Mouse (Mus musculus): ENCODE measurements around the gene Sgip1.

Gene Sgip1

GRCm38 (mm10) chr4:102840062-102840798, 99.1 kb downstream of the Sgip1 start:
- DNase-seq (ENCODE audit: low spot score in 2 of 2) = no peak

- no peak for DNase-seq (ENCODE audit: low spot score in 2 of 2)
Measured at GRCm38 (mm10) chr4:102840956-102841729, 100.0 kb downstream of the Sgip1 start.

GRCm38 (mm10) chr4:102850498-102850897, 109.4 kb downstream of the Sgip1 start:
- DNase-seq (ENCODE audit: low spot score in 2 of 2) = no peak

- DNase-seq (ENCODE audit: low spot score in 2 of 2) = no peak
Measured at GRCm38 (mm10) chr4:102851161-102851560, 110.1 kb downstream of the Sgip1 start.

GRCm38 (mm10) chr4:102852290-102852689, 111.2 kb downstream of the Sgip1 start:
- no peak for DNase-seq (ENCODE audit: low spot score in 2 of 2)

- DNase-seq (ENCODE audit: low spot score in 2 of 2) = no peak
Measured at GRCm38 (mm10) chr4:102852808-102853207, 111.7 kb downstream of the Sgip1 start.

- DNase-seq (ENCODE audit: low spot score in 2 of 2) = no peak
Measured at GRCm38 (mm10) chr4:102853330-102854022, 112.4 kb downstream of the Sgip1 start.

- no peak for DNase-seq (ENCODE audit: low spot score in 2 of 2)
Measured at GRCm38 (mm10) chr4:102854928-102855892, 114.1 kb downstream of the Sgip1 start.

- DNase-seq (ENCODE audit: low spot score in 2 of 2) = no peak
Measured at GRCm38 (mm10) chr4:102856086-102856485, 115.0 kb downstream of the Sgip1 start.

GRCm38 (mm10) chr4:102859259-102860194, 118.4 kb downstream of the Sgip1 start:
- no peak for DNase-seq (ENCODE audit: low spot score in 2 of 2)

GRCm38 (mm10) chr4:102862751-102863710, 121.9 kb downstream of the Sgip1 start:
- DNase-seq (ENCODE audit: low spot score in 2 of 2) = no peak

GRCm38 (mm10) chr4:102866531-102866930, 125.4 kb downstream of the Sgip1 start:
- DNase-seq (ENCODE audit: low spot score in 2 of 2) = no peak

- DNase-seq (ENCODE audit: low spot score in 2 of 2) = no peak
Measured at GRCm38 (mm10) chr4:102871274-102871673, 130.2 kb downstream of the Sgip1 start.

- no peak for DNase-seq (ENCODE audit: low spot score in 2 of 2)
Measured at GRCm38 (mm10) chr4:102883142-102883541, 142.0 kb downstream of the Sgip1 start.

- DNase-seq (ENCODE audit: low spot score in 2 of 2) = no peak
Measured at GRCm38 (mm10) chr4:102884228-102884627, 143.1 kb downstream of the Sgip1 start.

- DNase-seq (ENCODE audit: low spot score in 2 of 2) = no peak
Measured at GRCm38 (mm10) chr4:102886459-102886858, 145.4 kb downstream of the Sgip1 start.

GRCm38 (mm10) chr4:102886902-102887301, 145.8 kb downstream of the Sgip1 start:
- no peak for DNase-seq (ENCODE audit: low spot score in 2 of 2)

GRCm38 (mm10) chr4:102887770-102888689, 146.9 kb downstream of the Sgip1 start:
- no peak for DNase-seq (ENCODE audit: low spot score in 2 of 2)
